Mouse (Mus musculus) cerebellum, adult 2 months (tissue): Measurements from ENCODE around the gene Gm21876.

Experiments
- CTCF ChIP-seq: fragments of 200-500 bp; IDR thresholded peaks from 2 replicates; pipeline ENCODE4 v1.5.1; 2011; ENCODE audit warnings: low read depth, mild to moderate bottlenecking, control low read depth, low read length, moderate library complexity, borderline replicate concordance; ENCODE audit not compliant: insufficient read depth
- POLR2A ChIP-seq: fragments of 200-500 bp; IDR thresholded peaks from 2 replicates; pipeline ENCODE4 v1.6.1; 2011; ENCODE audit warnings: low read length, control low read depth, borderline replicate concordance; ENCODE audit not compliant: insufficient read depth

DNA sequence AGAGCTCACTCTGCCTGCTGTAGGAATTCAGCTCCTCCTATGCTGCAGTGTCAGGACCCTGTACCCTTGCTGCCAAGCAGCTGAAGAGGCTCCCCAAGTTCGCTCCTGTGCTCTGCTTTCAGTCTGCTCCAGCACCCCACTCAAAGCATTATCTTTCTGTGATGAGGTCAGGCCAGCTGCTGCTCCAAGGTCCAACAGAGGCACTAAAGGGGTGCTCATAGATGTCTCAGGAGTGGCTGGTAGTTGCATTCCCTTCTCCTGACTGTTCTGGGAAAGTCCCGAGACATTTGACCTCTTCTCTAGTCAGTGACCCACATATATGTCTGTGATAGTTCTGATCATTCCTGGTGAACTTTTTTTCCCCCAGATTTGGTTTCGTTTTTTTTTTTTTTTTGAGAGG, 45.0 kb upstream of the Gm21876 start:
- TF ChIP-seq CTCF, result no peak
- no peak for TF ChIP-seq POLR2A
